Mouse (Mus musculus) cerebellum, adult 9-10 months (tissue): ENCODE measurements around the gene C7.
"Not testable (repeated sequence)": the region's sequence is repeated elsewhere in the genome, so short reads cannot be mapped to it uniquely, and the experiment has no call there.

Experiments used
- DNase-seq: peaks from one replicate; pipeline ENCODE4 v3.0.0; 2022

The C7 gene

GRCm38 (mm10) chr15:5063635-5064034 lies at the start of gene C7:
C7 (minus strand) TSS chr15:5063740.
- DNase-seq, result no peak

GRCm38 (mm10) chr15:5112651-5113050 lies 49.1 kb upstream of the C7 start:
- DNase-seq, result no peak

DNA sequence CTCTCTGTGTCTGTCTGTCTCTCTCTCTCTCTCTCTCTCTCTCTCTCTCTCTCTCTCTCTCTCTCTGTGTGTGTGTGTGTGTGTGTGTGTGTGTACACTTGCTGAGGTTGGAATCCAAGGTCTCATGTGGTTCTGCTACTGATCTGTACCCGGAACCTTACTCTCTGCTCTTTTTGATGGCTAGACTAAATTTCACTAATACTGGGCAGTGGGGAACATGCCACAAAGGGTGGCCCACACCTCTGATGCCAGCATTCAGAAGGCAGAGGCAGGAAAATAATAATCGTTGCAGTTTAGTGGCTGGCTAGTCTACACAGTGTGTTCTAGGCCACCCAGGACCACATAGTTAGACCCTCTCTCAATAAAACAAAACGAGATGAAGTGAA lies 45.1 kb upstream of the C7 start:
- DNase-seq, result no peak

DNA sequence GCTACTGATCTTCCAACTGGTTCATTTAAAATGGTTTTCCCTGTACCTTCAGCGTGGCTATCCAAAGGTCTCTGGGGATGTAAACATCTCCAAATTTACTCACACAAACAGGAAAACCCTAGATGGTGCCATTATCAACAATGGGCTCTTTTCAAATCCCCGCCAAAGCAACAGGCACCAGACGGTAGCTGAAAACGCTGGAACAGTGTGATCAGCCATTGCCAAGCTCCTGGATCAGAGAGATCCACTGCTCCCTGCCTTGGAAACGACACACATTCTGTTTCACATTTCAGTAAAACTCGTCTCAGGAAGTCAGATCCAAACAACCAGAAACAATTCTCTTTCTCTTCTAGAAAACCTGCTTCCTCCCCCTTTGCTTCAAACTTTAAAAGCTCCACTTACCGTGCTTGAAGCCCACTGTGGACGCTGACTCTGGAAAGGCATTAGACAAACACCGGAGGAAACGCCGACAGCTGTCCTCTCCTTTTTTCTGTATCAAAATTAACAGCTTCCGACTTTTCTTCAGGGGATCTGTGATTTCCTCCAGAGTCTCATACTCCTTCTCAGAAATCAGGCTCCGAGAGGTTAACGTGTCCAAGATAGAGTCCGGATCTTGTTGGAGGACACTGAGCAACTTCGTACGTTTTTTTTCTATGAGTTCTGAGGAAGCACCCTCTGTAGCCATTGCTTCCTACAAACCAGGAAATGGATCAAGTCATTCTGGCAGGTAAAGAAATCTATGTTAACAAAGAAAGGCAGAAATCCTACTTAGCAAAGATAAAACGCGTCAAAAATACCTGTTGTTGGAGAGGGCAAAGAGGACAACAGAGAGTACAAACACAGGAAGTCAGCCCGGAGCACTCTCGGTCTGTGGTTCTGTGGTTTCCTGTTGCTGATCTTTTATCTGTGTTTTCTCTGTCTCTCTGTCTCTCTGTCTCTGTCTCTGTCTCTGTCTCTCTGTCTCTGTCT lies 44.4 kb upstream of the C7 start, which contains the start of gene Card6:
TSS of gene Card6 (minus strand) at position 854 of the 969 bp plus-strand sequence.
- no peak for DNase-seq

DNA sequence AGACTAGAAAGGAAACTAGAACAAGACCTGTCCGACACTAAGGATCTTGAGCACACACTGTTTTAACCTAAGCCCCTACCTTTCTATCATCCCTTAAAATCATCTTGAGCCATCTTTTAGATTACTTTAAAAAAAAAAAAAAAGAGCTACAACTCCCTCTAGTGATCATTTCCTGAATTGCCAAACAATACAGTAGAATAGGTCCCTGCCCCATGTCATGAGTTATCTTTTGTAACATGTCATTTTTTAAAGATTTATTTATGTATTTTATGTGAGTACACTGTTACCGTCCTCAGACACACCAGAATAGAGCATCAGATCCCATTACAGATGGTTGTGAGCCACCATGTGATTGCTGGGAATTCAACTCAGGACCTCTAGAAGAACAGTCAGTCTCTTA lies 42.8 kb upstream of the C7 start:
- peak; percentile 57 for DNase-seq

- DNase-seq, result no peak
Observed at GRCm38 (mm10) chr15:5105891-5106290, 42.4 kb upstream of the C7 start.

DNA sequence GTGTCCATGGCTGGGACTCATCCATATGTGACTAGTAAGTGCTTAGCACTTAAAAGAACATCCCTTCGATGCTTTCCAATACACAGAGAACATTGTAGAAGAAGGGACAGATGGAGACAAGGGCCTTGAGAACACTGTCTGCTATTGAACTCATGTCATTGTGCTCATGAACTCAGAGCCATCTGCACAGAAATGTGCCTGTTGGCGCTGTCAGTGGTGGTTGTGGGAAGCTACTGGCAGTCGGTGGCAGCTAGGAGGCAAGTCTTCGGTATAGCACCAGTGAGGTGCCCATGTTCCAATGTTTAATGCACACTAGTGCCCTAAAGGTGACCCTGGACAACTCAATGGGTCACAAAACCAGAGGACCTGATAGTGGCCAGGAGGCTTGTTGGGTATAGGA lies 38.8 kb upstream of the C7 start:
- DNase-seq, result no peak

DNA sequence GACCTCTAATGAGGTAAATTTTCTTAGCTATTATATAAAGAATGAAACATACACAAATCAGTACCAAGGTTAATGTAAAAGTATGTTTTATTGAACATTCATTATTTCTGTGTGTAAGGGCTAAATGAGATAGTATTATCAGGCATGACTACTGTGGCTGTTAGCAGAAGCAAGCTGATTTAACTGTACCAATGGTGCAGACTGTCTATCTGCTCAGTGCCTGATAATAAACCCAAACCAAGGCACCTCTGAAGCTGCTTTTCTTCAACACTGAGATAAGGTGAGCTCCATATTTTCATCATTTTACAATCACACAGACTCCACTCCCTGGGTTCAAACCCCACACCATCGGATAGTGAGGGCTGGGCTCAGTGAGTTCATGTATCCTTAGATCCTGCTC lies 33.8 kb upstream of the C7 start:
- no peak for DNase-seq

- DNase-seq, result no peak
Observed at GRCm38 (mm10) chr15:5095534-5096301, 32.2 kb upstream of the C7 start.

GRCm38 (mm10) chr15:5090131-5090530 lies 26.6 kb upstream of the C7 start:
- DNase-seq, result no peak

GRCm38 (mm10) chr15:5088850-5089608 lies 25.5 kb upstream of the C7 start:
- no peak for DNase-seq

DNA sequence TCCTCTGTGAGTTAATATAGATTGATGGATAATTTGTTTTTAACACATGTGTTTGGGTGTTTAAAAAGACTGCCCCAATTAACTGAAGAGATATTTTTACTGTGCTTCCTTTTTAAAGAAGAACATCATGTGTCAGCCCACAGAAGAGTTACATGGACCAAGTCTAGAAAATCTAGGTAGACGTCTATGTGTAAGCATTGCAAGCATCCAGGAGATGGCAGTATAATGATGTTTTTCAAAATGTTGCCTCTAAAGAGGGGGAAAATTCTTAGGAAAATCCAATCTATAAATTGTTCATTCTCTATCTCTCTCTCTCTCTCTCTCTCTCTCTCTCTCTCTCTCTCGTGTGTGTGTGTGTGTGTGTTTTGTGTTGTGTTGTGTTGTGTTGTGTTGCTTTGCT lies 22.6 kb upstream of the C7 start:
- no peak for DNase-seq

DNA sequence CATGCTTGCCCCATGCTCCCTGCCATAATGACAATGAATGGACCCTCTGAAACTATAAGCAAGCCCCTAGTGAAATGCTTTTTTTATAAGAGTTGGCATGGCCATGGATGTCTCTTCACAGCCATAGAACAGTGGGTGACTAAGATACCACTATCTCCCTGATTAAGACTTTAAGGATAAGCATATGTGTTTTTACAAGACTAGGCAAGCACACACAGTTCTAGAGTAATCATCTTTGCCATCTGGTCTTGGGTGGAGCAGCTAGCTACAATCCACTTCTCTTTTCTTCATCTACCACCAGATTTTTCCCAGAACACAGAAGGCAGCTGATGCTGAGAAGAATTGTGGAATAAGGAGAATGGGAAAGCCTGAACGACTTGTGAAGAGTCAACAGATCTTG lies 17.7 kb upstream of the C7 start:
- no peak for DNase-seq

DNA sequence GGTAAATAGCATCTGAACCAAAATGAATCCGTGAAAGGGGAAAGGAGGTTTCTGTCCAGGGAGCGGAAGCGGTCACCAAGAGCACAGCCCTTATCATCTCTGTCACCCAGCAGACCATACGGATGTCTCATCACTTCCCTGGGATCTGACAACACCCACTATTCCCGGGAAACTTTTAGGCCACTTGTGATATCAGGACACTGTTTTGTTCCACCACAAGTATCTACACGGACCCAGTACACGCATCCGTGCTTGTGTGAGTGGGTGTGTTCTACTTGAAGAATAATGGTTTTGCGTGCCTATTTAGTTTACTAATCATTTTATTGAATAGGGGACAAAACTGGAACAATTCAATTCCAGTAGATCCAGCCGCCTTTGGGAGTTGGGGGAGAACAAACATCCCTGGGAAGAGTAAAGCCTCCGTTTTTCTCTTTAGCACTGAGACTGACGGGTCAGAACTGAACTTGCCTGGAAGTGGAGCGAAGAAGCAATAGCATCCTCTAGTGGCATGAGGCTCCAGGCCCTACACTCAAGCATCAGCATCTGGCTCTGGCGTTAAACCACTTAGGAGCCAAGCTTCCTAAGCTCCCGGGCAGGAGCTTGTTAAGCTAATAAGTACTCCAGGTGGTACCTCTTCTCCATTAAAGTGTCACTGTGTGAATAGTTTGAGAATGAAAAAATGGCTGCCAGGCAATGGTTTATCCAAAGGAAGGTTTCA lies 5.4 kb upstream of the C7 start:
- DNase-seq, result peak; percentile 50

DNA sequence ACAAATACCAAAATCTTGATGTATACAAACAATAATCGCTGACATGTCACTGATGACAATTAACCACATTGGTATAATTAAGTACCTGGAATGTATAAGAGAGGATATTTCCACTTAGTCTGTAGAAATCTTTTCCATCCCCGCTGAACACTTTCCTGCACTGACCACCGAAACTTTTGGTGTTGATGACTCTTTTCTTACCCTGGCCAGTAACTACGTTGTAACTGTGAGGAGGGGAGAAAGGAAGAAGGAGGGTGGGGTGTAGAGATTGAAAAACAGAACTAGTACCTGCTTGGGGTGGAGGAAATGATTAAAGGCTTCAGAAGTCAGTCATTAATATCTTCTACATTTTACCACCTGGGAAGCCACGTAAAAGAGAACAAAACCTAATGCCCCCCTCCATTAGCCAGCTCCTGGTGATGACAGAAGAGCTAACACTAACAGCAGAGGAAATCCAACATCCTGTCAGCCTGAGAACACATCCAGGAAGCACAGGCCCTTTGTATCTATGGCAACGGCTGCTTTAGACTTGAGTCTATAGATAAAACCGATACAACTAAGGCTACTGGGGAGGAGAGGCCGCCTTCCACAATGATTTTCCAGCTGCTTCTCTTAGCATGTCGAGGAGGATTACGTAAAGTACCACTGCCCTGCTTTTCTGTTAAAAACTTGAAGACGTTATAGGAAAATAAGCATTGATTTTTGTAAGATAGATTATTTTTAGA lies 17.8 kb downstream of the C7 start:
- DNase-seq, result no peak

GRCm38 (mm10) chr15:5029256-5029655 lies 34.3 kb downstream of the C7 start:
- no peak for DNase-seq

GRCm38 (mm10) chr15:5023479-5024265 lies 39.9 kb downstream of the C7 start:
- not testable (repeated sequence) for DNase-seq

DNA sequence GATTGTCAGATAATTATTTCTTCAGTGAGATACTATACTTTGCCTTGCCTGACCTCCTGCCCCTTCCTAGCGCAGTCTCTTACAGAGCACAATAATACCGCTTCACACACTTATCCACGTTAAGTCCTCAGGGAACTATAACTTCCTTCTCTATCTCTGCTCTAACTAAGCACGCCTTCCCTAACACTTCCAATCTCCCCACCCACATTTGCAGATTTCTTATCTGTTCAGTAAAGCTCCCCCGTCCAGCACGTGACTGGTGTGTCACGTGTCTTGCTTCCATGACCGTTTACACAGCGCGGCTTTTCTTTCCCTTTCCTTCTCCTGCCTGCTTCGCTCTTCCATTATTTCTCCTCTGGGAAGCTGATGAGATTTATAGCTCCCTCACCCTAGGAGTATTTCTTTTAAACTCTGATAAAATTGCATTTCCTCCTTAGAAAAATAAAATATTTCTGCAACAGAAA lies 53.9 kb downstream of the C7 start:
- no peak for DNase-seq

GRCm38 (mm10) chr15:5003503-5004196 lies 59.9 kb downstream of the C7 start:
- no peak for DNase-seq

- DNase-seq, result no peak
Observed at GRCm38 (mm10) chr15:5002903-5003302, 60.6 kb downstream of the C7 start.
